Mouse (Mus musculus): ENCODE measurements around the gene Spata5.

GRCm38 (mm10) chr3:37503846-37504245 is 84.2 kb downstream of the Spata5 start:
- no peak for TF ChIP-seq CTCF (IDR thresholded peaks at IDR 0.05; ENCODE audit: low read depth)
- no peak for TF ChIP-seq EP300 (optimal IDR thresholded peaks at IDR 0.05)
